Mouse (Mus musculus) kidney, postnatal 0 days (tissue): ENCODE results near the gene Pla2g4b. TPM values are rescaled to one million over a fixed set of nuclear protein-coding genes. Genes with fewer than 3 reads are reported as not detected.

Experiments used
- ATAC-seq: fragments of 200-750 bp; cut with Nextera tagmentation; replicated peaks from 2 replicates; pipeline ENCODE4 v1.8.0; 2017; ENCODE audit warnings: low read depth, moderate number of reproducible peaks, moderate TSS enrichment, moderate library complexity; ENCODE audit not compliant: low FRiP score
- DNase-seq: peaks from one replicate; pipeline ENCODE4 v3.0.0-alpha.2; 2016; ENCODE audit warnings: low spot score
- H3K27ac ChIP-seq: fragments of 300-500 bp; sonication (generic); 2 replicates; pipeline ENCODE4 v1.5.1; 2014; ENCODE audit warnings: mild to moderate bottlenecking
- H3K27me3 ChIP-seq: fragments of 300-500 bp; sonication (generic); 2 replicates; pipeline ENCODE4 v1.6.1; 2014; ENCODE audit warnings: low read length, mixed read lengths; ENCODE audit not compliant: insufficient read depth
- H3K36me3 ChIP-seq: fragments of 300-500 bp; sonication (generic); 2 replicates; pipeline ENCODE4 v1.6.1; 2014; ENCODE audit warnings: low read length, mixed read lengths; ENCODE audit not compliant: insufficient read depth
- H3K4me1 ChIP-seq: fragments of 300-500 bp; sonication (generic); replicated peaks from 2 replicates; pipeline ENCODE4 v1.6.1; 2014; ENCODE audit warnings: antibody characterized with exemption, low read length, mixed read lengths; ENCODE audit not compliant: insufficient read depth
- H3K4me2 ChIP-seq: fragments of 300-500 bp; sonication (generic); 2 replicates; pipeline ENCODE4 v1.6.1; 2014; ENCODE audit warnings: mild to moderate bottlenecking, low read length, moderate library complexity, mixed read lengths
- H3K4me3 ChIP-seq: fragments of 300-500 bp; sonication (generic); replicated peaks from 2 replicates; pipeline ENCODE4 v1.5.1; 2014; ENCODE audit warnings: low read depth, low read length
- H3K9ac ChIP-seq: fragments of 300-500 bp; sonication (generic); 2 replicates; pipeline ENCODE4 v1.6.1; 2014; ENCODE audit warnings: low read depth, low read length
- H3K9me3 ChIP-seq: fragments of 300-500 bp; sonication (generic); replicated peaks from 2 replicates; pipeline ENCODE4 v1.6.1; 2016; ENCODE audit warnings: low read length, inconsistent platforms, mixed read lengths
- CTCF ChIP-seq: IDR thresholded peaks from 2 replicates; pipeline ENCODE4 v1.5.1; 2016; ENCODE audit warnings: antibody characterized with exemption, low read depth, mild to moderate bottlenecking, moderate library complexity
- WGBS: fragments of 180-500 bp; shearing (Covaris S2); extraction: QIAGEN DNeasy Blood & Tissue Kit; methylation state at CpG from one replicate; pipeline ENCODE4 v1.1.7; 2014; 5-methylcytosine and 5-hydroxymethylcytosine counted together
- polyA plus RNA-seq: library from polyadenylated mRNA; unstranded; fragments of >200 nt; fragmentation: Nextera tagmentation; extraction: Ambion mirVana; gene quantifications from 2 replicates; pipeline ENCODE4 v1.2.1, GENCODE M21; 2015

Pla2g4b gene
- 0.29 and 0.71 TPM in 2 replicates for polyA plus RNA-seq

DNA sequence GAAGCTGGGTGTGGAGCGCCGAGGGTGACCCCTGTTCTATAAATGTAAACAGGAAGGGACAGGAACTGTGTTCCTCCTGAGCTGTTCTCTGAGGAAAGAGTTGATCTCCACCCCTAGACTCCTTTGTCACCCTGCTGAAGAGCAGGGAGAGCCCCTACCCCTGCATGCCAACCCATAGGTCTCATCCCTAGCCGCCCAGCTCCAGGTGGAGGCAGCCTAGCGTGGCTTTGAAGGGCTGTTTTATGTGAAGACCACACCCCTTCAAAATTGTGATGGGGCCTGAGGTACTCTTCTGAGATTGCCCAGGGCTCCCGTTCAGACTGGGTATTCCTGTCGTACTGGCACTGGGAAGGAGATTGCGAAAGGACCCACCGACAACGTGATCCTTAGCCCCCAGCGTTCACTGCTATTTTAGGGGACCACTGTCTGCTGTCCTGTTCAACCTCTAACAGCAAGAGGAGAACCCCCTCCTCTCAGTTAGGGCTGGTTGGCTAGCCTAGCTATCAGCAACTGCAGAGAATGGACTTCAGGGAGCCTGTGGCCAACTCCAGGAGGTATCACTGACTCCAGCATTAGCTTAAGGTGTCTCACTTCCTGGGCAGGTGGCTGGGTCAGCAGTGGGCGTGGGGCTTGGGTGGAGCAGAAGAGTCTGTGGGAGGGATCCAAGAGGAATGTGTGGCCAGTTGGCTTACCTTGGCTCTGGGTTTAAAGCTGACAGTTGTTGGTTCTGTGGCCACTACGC lies at the start of gene Pla2g4b:
TSS of gene Pla2g4b (plus strand) at position 692 of the 742 bp plus-strand sequence.
- ATAC-seq (no peak), DNase-seq (no peak)
- WGBS: 79% methylated on average over 12 of the region's 12 CpGs
- H3K4me2 ChIP-seq: no peak within 1 kb of the TSS
- H3K9me3 ChIP-seq: no peaks in the 10 kb centered on the region
- H3K27ac ChIP-seq: no peak within 1 kb of the TSS
- no peak within 1 kb of the TSS for H3K4me3 ChIP-seq
- peaks cover 8% of the 10 kb centered on the region; the same call in 1 of the 2 replicates for H3K4me1 ChIP-seq
- H3K27me3 ChIP-seq: no peaks in the 10 kb centered on the region
- H3K36me3 ChIP-seq: 0 out of 2 replicates have a peak, but pooled peaks cover 11% of the 10 kb centered on the region
- TF ChIP-seq CTCF: no peak
- no peak within 1 kb of the TSS for H3K9ac ChIP-seq

DNA sequence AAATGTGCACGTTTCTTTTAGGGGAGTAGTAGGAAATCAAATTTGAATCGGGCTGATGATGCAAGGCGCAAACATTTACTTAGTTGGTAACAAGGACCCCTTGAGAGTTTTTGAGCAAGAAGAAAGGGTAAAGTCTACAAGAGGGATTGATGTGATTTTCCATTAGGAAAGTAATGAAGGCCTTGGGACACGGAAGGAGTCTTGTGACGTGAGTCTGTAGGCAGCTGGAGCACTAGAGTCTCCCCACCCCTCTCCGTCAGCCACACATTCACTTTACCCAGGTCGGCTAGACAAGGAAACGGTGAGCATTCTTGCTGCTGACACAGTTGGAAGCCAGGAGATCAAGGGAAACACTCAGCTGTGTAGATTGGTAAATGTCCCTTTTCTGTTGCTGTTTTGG lies 47.3 kb upstream of the Pla2g4b start:
- no peak for ATAC-seq

DNA sequence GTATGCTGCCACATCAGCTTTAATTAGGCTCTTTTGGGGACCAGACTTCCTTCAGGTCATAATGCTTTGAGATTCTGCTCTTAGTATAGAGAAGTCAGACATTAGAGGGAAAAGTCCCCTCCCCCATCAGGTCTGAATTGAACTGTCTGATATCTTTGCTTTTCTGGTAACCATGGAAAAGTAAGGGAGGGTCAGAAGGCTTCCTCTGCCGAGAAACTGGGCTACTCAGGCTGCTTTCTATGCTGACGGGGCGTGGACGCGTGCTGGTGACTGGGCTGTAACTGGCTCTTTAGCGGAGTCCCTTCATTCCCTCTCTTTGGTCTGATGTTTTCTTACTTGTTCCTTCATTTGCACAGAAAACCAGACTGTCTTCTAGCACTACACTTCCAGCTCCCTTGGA lies 46.8 kb upstream of the Pla2g4b start:
- no peak overlapping the region for H3K4me2 ChIP-seq
- H3K9me3 ChIP-seq: no peaks in the 10 kb centered on the region
- WGBS: 72% methylated on average over 6 of the region's 6 CpGs
- DNase-seq: no peak
- no peak overlapping the region for H3K27ac ChIP-seq
- no peak overlapping the region for H3K9ac ChIP-seq
- no peak for TF ChIP-seq CTCF
- no peaks in the 10 kb centered on the region for H3K27me3 ChIP-seq
- no peaks in the 10 kb centered on the region for H3K36me3 ChIP-seq
- no peak for ATAC-seq
- H3K4me1 ChIP-seq: no peaks in the 10 kb centered on the region
- H3K4me3 ChIP-seq: no peak overlapping the region

More for the DNA sequence above, 47.3 kb upstream of the Pla2g4b start:
- no peak overlapping the region for H3K9ac ChIP-seq
- no peak for DNase-seq
- 70% methylated on average over 8 of the region's 8 CpGs for WGBS
- TF ChIP-seq CTCF: no peak
- H3K9me3 ChIP-seq: no peaks in the 10 kb centered on the region
- H3K4me1 ChIP-seq: no peaks in the 10 kb centered on the region
- no peak overlapping the region for H3K27ac ChIP-seq
- H3K4me3 ChIP-seq: no peak overlapping the region
- H3K4me2 ChIP-seq: no peak overlapping the region
- H3K27me3 ChIP-seq: no peaks in the 10 kb centered on the region
- no peaks in the 10 kb centered on the region for H3K36me3 ChIP-seq

GRCm38 (mm10) chr2:119987441-119987840 lies 45.8 kb upstream of the Pla2g4b start:
- no peaks in the 10 kb centered on the region for H3K36me3 ChIP-seq
- no peak for DNase-seq
- H3K4me2 ChIP-seq: no peak overlapping the region
- H3K9ac ChIP-seq: no peak overlapping the region
- H3K9me3 ChIP-seq: no peaks in the 10 kb centered on the region
- TF ChIP-seq CTCF: no peak
- no peak overlapping the region for H3K4me3 ChIP-seq
- WGBS: 100% methylated on average over 2 of the region's 2 CpGs
- H3K27me3 ChIP-seq: no peaks in the 10 kb centered on the region
- no peak overlapping the region for H3K27ac ChIP-seq
- ATAC-seq: no peak
- no peaks in the 10 kb centered on the region for H3K4me1 ChIP-seq

DNA sequence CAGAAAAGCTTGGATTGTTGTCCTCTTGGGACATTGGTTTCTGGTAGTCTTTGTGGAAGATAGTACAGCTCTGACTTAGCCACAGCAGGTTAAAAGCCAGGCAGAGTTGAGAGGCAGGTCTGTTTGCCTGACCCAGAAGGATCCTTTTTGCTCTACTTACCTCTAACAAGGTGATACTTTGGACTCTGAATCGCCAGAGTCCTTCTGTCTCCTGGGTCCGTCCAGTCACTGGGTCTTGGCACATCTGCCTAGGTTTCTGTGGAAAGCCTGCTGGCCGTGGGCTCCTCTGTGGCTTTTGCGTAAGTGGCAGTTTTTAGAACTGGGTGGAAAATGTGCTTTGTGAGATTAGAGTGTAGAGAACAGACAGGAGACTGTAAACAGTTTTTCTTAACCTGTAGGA lies 44.3 kb upstream of the Pla2g4b start:
- Histone ChIP-seq H3K4me3 (no peak overlapping the region), H3K9ac (no peak overlapping the region), H3K4me1 (no peaks in the 10 kb centered on the region), H3K4me2 (no peak overlapping the region), H3K27me3 (no peaks in the 10 kb centered on the region), H3K36me3 (0 out of 2 replicates have a peak, but pooled peaks cover 3% of the 10 kb centered on the region), H3K9me3 (no peaks in the 10 kb centered on the region), H3K27ac (no peak overlapping the region)
- WGBS: 92% methylated on average over 4 of the region's 4 CpGs
- no peak for TF ChIP-seq CTCF
- no peak for DNase-seq
- no peak for ATAC-seq

- no peak overlapping the region for H3K4me2 ChIP-seq
- ATAC-seq: no peak
- no peak for TF ChIP-seq CTCF
- H3K4me1 ChIP-seq: no peaks in the 10 kb centered on the region
- WGBS: 73% methylated on average over 6 of the region's 6 CpGs
- H3K4me3 ChIP-seq: no peak overlapping the region
- DNase-seq: no peak
- H3K36me3 ChIP-seq: 0 out of 2 replicates have a peak, but pooled peaks cover 3% of the 10 kb centered on the region
- no peaks in the 10 kb centered on the region for H3K9me3 ChIP-seq
- no peak overlapping the region for H3K9ac ChIP-seq
- no peaks in the 10 kb centered on the region for H3K27me3 ChIP-seq
- no peak overlapping the region for H3K27ac ChIP-seq
These were observed 42.3 kb upstream of the Pla2g4b start for GRCm38 (mm10) chr2:119990881-119991280.

DNA sequence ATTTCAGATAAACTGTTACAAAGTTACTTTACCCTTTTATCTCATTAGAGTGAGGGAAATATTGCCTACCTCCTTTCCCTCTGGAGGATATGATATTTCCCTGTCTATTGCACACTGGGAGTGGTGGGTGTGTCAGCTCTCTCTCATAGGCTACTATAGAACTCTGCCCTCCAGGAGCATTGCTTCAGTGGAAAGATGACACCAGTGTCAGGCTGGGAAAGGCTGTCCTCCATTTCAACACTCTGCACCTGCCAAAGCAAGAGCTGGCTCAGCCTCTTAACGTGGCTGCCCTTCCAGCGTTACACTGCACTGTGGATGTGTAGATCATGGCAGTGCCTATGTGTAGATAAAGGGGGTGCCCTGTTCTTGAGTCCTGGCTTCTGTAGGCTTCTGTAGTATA lies 40.9 kb upstream of the Pla2g4b start:
- H3K4me1 ChIP-seq: 0 out of 2 replicates have a peak, but pooled peaks cover 6% of the 10 kb centered on the region
- H3K27me3 ChIP-seq: no peaks in the 10 kb centered on the region
- H3K27ac ChIP-seq: no peak overlapping the region
- 54% methylated on average over 2 of the region's 2 CpGs for WGBS
- DNase-seq (no peak), ATAC-seq (0 out of 2 replicates have a peak, but pooled peaks have one; percentile 25)
- H3K9ac ChIP-seq: no peak overlapping the region
- no peak for TF ChIP-seq CTCF
- H3K36me3 ChIP-seq: 0 out of 2 replicates have a peak, but pooled peaks cover 3% of the 10 kb centered on the region
- no peaks in the 10 kb centered on the region for H3K9me3 ChIP-seq
- no peak overlapping the region for H3K4me3 ChIP-seq
- no peak overlapping the region for H3K4me2 ChIP-seq
